Mouse (Mus musculus): ENCODE measurements at regions not wholly inside any gene's neighbourhood (a gene's known extent, or its start where the extent isn't known, plus 50 kb on each side); places are given as distances from the start of the nearest gene placed in this dataset.

GRCm38 (mm10) chr11:6773951-6774350, 63.5 kb downstream of the Gm11983 start:
- Histone ChIP-seq H3K27me3 (ENCODE audit: insufficient read depth, low read length) (no peaks in the 10 kb centered on the region), H3K9ac (replicated peaks) (no peak overlapping the region), H3K36me3 (replicated peaks; ENCODE audit: insufficient read depth, low read length) (no peaks in the 10 kb centered on the region), H3K4me2 (ENCODE audit: low read depth, low read length) (no peak overlapping the region), H3K9me3 (ENCODE audit: low read length) (no peaks in the 10 kb centered on the region; the same call in 1 of the 2 replicates), H3K4me1 (ENCODE audit: insufficient read depth) (no peaks in the 10 kb centered on the region), H3K4me3 (ENCODE audit: low read depth, low read length) (no peak overlapping the region), H3K27ac (ENCODE audit: low read depth) (no peak overlapping the region)
- WGBS (ENCODE audit: insufficient replicate concordance): 71% methylated on average over 5 of the region's 5 CpGs
- DNase-seq: no peak
- no peak for TF ChIP-seq EP300 (IDR thresholded peaks at IDR 0.05; ENCODE audit: low read depth)
- TF ChIP-seq CTCF (IDR thresholded peaks at IDR 0.05; ENCODE audit: low read depth): no peak
- ATAC-seq: peak; percentile 49; the same call in 1 of the 2 replicates

DNA sequence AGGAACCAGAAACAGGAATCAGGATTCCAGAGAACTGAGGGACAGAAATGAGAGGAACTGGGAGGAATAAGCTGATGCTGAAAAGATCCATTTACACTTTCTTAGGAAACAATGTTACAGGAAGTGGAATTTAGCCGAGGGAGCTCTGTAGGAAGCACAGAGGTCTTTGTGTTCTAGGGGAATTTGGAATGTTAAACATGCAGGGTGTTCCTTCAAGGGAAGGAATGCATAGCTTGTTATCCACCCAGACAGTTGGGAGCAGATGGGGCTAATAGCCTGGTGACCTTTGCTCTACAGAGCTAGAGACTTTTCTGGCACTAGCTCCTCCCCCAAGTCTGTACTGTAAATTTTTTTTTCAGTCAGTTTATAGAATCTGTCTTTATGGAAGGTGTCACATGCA, 64.1 kb downstream of the Gm11983 start:
- Histone ChIP-seq H3K9ac (replicated peaks) (no peak overlapping the region), H3K4me3 (ENCODE audit: low read depth, low read length) (no peak overlapping the region), H3K4me1 (ENCODE audit: insufficient read depth) (no peaks in the 10 kb centered on the region), H3K27me3 (ENCODE audit: insufficient read depth, low read length) (no peaks in the 10 kb centered on the region), H3K9me3 (ENCODE audit: low read length) (no peaks in the 10 kb centered on the region; the same call in 1 of the 2 replicates), H3K4me2 (ENCODE audit: low read depth, low read length) (no peak overlapping the region), H3K36me3 (replicated peaks; ENCODE audit: insufficient read depth, low read length) (no peaks in the 10 kb centered on the region), H3K27ac (ENCODE audit: low read depth) (no peak overlapping the region)
- WGBS (ENCODE audit: insufficient replicate concordance): 19% methylated on average over 1 of the region's 1 CpGs
- no peak for ATAC-seq
- TF ChIP-seq CTCF (IDR thresholded peaks at IDR 0.05; ENCODE audit: low read depth) (no peak), EP300 (IDR thresholded peaks at IDR 0.05; ENCODE audit: low read depth) (no peak)
- DNase-seq: no peak

DNA sequence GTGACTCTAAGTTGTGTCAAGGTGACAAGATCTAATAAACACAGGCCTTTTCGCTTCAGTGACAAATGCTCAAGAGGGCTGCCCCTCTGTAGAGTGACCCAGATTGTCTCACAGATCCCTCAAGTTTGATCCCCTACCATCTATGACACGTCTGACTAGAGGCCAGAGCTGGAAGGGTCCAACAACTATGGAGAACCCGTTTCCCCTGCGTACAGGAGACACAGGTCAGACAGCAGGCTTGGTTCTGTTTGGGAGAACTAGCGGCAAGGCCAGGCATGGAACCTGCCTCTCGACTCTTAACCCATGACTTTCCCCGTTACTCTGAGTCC, 68.1 kb downstream of the Gm11983 start:
- H3K4me3 ChIP-seq (ENCODE audit: low read depth, low read length): no peak overlapping the region
- TF ChIP-seq EP300 (IDR thresholded peaks at IDR 0.05; ENCODE audit: low read depth) (no peak), CTCF (IDR thresholded peaks at IDR 0.05; ENCODE audit: low read depth) (no peak)
- H3K4me2 ChIP-seq (ENCODE audit: low read depth, low read length): no peak overlapping the region
- no peaks in the 10 kb centered on the region for H3K27me3 ChIP-seq (ENCODE audit: insufficient read depth, low read length)
- H3K27ac ChIP-seq (ENCODE audit: low read depth): no peak overlapping the region
- no peaks in the 10 kb centered on the region for H3K36me3 ChIP-seq (replicated peaks; ENCODE audit: insufficient read depth, low read length)
- DNase-seq (no peak), ATAC-seq (no peak)
- no peaks in the 10 kb centered on the region; the same call in 1 of the 2 replicates for H3K9me3 ChIP-seq (ENCODE audit: low read length)
- H3K9ac ChIP-seq (replicated peaks): no peak overlapping the region
- whole genome bisulfite sequencing (ENCODE audit: insufficient replicate concordance): 76% methylated on average over 7 of the region's 7 CpGs
- H3K4me1 ChIP-seq (ENCODE audit: insufficient read depth): no peaks in the 10 kb centered on the region

DNA sequence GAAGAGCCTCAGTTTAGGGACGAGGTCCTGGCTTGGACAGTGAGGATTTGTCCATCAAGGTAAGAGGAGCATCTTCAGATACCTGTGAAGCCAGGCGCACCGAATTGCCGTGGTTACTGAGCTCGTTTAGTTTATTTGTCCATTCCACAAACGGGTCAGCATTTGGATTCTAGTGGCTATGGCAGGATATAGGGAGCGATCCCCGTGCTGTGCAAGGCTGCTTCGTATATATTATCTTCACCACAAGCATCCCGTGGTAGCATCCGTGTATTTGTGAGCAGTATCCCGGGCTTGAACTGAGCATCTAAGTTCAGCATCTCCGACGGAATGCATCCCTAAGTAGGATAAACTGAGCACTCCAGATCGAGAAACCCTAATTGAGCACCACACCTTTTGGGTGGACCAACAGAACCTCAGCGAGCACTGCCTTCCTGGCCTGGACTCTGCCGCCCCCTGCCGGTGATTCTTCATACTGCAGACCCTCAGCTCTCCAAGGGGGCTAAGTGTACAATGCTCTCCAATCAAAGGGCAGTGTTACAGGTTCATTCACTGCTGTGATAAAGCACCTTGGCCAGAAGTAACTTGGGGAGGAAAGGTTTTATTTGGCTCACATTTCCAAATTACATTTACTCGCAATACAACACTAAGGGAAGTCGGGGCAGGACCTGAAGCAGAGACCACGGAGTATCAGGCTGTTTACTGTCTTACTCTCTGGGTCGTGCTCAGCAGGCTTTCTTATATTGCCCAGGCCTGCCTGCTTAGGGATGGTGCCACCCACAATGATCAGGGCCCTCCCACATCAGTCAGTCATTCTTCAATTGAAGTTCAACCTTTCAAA, 68.6 kb downstream of the Gm11983 start:
- 47% methylated on average over 22 of the region's 22 CpGs for WGBS (ENCODE audit: insufficient replicate concordance)
- Histone ChIP-seq H3K9ac (replicated peaks) (no peak overlapping the region), H3K4me1 (ENCODE audit: insufficient read depth) (no peaks in the 10 kb centered on the region), H3K9me3 (ENCODE audit: low read length) (no peaks in the 10 kb centered on the region; the same call in 1 of the 2 replicates), H3K4me3 (ENCODE audit: low read depth, low read length) (no peak overlapping the region), H3K27ac (ENCODE audit: low read depth) (no peak overlapping the region), H3K27me3 (ENCODE audit: insufficient read depth, low read length) (no peaks in the 10 kb centered on the region), H3K36me3 (replicated peaks; ENCODE audit: insufficient read depth, low read length) (no peaks in the 10 kb centered on the region), H3K4me2 (ENCODE audit: low read depth, low read length) (no peak overlapping the region)
- peak; percentile 77 for DNase-seq
- no peak for TF ChIP-seq EP300 (IDR thresholded peaks at IDR 0.05; ENCODE audit: low read depth)
- peak; percentile 96 for TF ChIP-seq CTCF (IDR thresholded peaks at IDR 0.05; ENCODE audit: low read depth)
- ATAC-seq: no peak

DNA sequence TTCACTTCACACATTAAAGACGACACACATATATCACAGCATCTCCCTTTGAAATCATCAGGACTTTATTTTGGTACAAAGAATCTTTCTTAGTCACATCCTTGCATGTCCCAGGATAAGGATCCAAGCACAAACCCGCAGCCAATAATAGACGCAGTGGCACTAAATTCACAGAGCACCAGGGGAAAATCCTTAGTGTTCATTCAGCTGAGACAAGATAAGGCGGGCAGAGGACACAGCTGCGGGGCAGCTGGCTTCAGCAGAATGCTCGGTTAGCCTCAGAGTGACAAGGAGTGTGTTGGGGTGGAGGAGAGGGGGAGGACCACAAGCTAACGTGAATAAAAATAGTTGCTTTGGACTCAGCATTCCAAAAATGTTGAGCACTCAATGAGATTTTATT, 70.7 kb downstream of the Gm11983 start:
- no peak overlapping the region for H3K4me3 ChIP-seq (ENCODE audit: low read depth, low read length)
- no peaks in the 10 kb centered on the region for H3K27me3 ChIP-seq (ENCODE audit: insufficient read depth, low read length)
- no peaks in the 10 kb centered on the region for H3K9me3 ChIP-seq (ENCODE audit: low read length)
- TF ChIP-seq EP300 (IDR thresholded peaks at IDR 0.05; ENCODE audit: low read depth) (no peak), CTCF (IDR thresholded peaks at IDR 0.05; ENCODE audit: low read depth) (no peak)
- DNase-seq (no peak), ATAC-seq (no peak)
- no peaks in the 10 kb centered on the region for H3K36me3 ChIP-seq (replicated peaks; ENCODE audit: insufficient read depth, low read length)
- no peak overlapping the region for H3K27ac ChIP-seq (ENCODE audit: low read depth)
- no peak overlapping the region for H3K4me2 ChIP-seq (ENCODE audit: low read depth, low read length)
- H3K9ac ChIP-seq (replicated peaks): no peak overlapping the region
- 65% methylated on average over 7 of the region's 7 CpGs for WGBS (ENCODE audit: insufficient replicate concordance)
- H3K4me1 ChIP-seq (ENCODE audit: insufficient read depth): no peaks in the 10 kb centered on the region

DNA sequence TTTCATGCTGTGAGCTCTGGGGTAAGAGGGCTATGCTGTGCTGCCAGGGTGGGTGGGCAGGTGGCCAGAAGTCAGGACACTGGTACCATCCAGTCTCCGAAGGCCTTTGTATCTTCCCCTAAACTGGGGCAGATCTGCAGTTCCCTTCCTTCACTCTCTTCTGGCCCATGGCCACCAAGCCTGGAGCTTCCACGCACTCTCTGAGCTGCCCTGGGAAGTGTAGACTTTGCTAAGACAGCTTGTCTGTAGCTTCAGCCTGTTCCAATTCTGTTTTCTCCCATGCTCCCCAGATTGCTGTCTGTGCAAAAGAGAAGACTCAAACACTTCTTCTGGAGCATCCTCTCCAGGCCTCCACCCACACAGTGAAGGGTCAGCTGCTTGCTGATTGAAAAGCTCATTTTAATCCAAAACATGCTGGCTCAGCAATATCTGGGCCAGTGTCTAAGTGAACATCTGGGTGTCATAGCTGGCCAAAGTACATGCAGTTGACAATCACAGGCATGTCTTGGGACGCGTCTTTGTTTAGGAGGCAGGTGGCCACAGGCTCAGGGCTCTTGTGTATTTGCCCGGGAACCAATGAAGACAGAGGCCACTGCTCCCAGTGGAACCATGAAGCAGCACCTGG, 72.0 kb downstream of the Gm11983 start:
- H3K9me3 ChIP-seq (ENCODE audit: low read length): no peaks in the 10 kb centered on the region
- H3K4me1 ChIP-seq (ENCODE audit: insufficient read depth): no peaks in the 10 kb centered on the region
- ATAC-seq: no peak
- WGBS (ENCODE audit: insufficient replicate concordance): 82% methylated on average over 5 of the region's 5 CpGs
- TF ChIP-seq CTCF (IDR thresholded peaks at IDR 0.05; ENCODE audit: low read depth) (no peak), EP300 (IDR thresholded peaks at IDR 0.05; ENCODE audit: low read depth) (no peak)
- no peak overlapping the region for H3K27ac ChIP-seq (ENCODE audit: low read depth)
- no peaks in the 10 kb centered on the region for H3K27me3 ChIP-seq (ENCODE audit: insufficient read depth, low read length)
- H3K9ac ChIP-seq (replicated peaks): no peak overlapping the region
- no peak for DNase-seq
- no peak overlapping the region for H3K4me2 ChIP-seq (ENCODE audit: low read depth, low read length)
- no peak overlapping the region for H3K4me3 ChIP-seq (ENCODE audit: low read depth, low read length)
- no peaks in the 10 kb centered on the region for H3K36me3 ChIP-seq (replicated peaks; ENCODE audit: insufficient read depth, low read length)

Data from liver, postnatal 0 days (tissue).